Mouse (Mus musculus): ENCODE measurements around the gene Snx22. TPM values are rescaled to one million over a fixed set of nuclear protein-coding genes. Genes with fewer than 3 reads are reported as not detected.

Gene Snx22
- polyA plus RNA-seq, 1 experiment from 2014 or later, result 5.2 TPM

- WGBS, result over 99% methylated on average over 3 of the region's 3 CpGs
- no peaks in the 10 kb centered on the region for H3K27me3 ChIP-seq
- H3K9me3 ChIP-seq, result no peaks in the 10 kb centered on the region
- no peak overlapping the region for H3K4me2 ChIP-seq (replicated peaks)
- ATAC-seq (replicated peaks), result no peak
- H3K4me1 ChIP-seq, result no peaks in the 10 kb centered on the region
- H3K9ac ChIP-seq (replicated peaks), result no peak overlapping the region
- no peak overlapping the region for H3K4me3 ChIP-seq
- peaks cover 10% of the 10 kb centered on the region for H3K36me3 ChIP-seq
- H3K27ac ChIP-seq (replicated peaks), result no peak overlapping the region
Measured at GRCm38 (mm10) chr9:66043241-66043640, 26.3 kb downstream of the Snx22 start.

GRCm38 (mm10) chr9:66042331-66042730 lies 27.2 kb downstream of the Snx22 start:
- 87% methylated on average over 4 of the region's 4 CpGs for WGBS
- Histone ChIP-seq H3K36me3 (peaks cover 14% of the 10 kb centered on the region), H3K27ac (replicated peaks) (no peak overlapping the region), H3K4me1 (no peaks in the 10 kb centered on the region), H3K9ac (replicated peaks) (no peak overlapping the region), H3K9me3 (no peaks in the 10 kb centered on the region), H3K4me3 (no peak overlapping the region), H3K4me2 (replicated peaks) (no peak overlapping the region), H3K27me3 (no peaks in the 10 kb centered on the region)
- ATAC-seq (replicated peaks), result no peak

- H3K36me3 ChIP-seq, result peaks cover 14% of the 10 kb centered on the region
- H3K4me2 ChIP-seq (replicated peaks), result no peak overlapping the region
- H3K27me3 ChIP-seq, result no peaks in the 10 kb centered on the region
- 90% methylated on average over 3 of the region's 3 CpGs for WGBS
- no peaks in the 10 kb centered on the region for H3K9me3 ChIP-seq
- H3K4me3 ChIP-seq, result no peak overlapping the region
- no peak overlapping the region for H3K9ac ChIP-seq (replicated peaks)
- H3K4me1 ChIP-seq, result no peaks in the 10 kb centered on the region
- ATAC-seq (replicated peaks), result no peak
- no peak overlapping the region for H3K27ac ChIP-seq (replicated peaks)
Measured at GRCm38 (mm10) chr9:66040801-66041200, 28.7 kb downstream of the Snx22 start.

GRCm38 (mm10) chr9:66039290-66039689 lies 30.2 kb downstream of the Snx22 start:
- 76% methylated on average over 4 of the region's 4 CpGs for WGBS
- ATAC-seq (replicated peaks), result no peak
- no peaks in the 10 kb centered on the region for H3K9me3 ChIP-seq
- H3K4me3 ChIP-seq, result no peak overlapping the region
- no peaks in the 10 kb centered on the region for H3K4me1 ChIP-seq
- H3K4me2 ChIP-seq (replicated peaks), result no peak overlapping the region
- no peak overlapping the region for H3K9ac ChIP-seq (replicated peaks)
- H3K27me3 ChIP-seq, result no peaks in the 10 kb centered on the region
- H3K36me3 ChIP-seq, result peaks cover 14% of the 10 kb centered on the region
- H3K27ac ChIP-seq (replicated peaks), result no peak overlapping the region

- Histone ChIP-seq H3K4me3 (no peak overlapping the region), H3K36me3 (peaks cover 14% of the 10 kb centered on the region), H3K27me3 (no peaks in the 10 kb centered on the region), H3K9ac (replicated peaks) (no peak overlapping the region), H3K4me2 (replicated peaks) (no peak overlapping the region), H3K9me3 (no peaks in the 10 kb centered on the region), H3K27ac (replicated peaks) (no peak overlapping the region), H3K4me1 (no peaks in the 10 kb centered on the region)
- WGBS, result 94% methylated on average over 4 of the region's 4 CpGs
- no peak for ATAC-seq (replicated peaks)
Measured at GRCm38 (mm10) chr9:66038581-66038980, 30.9 kb downstream of the Snx22 start.

- H3K36me3 ChIP-seq, result peaks cover 17% of the 10 kb centered on the region
- H3K4me2 ChIP-seq (replicated peaks), result no peak overlapping the region
- no peak overlapping the region for H3K4me3 ChIP-seq
- no peaks in the 10 kb centered on the region for H3K27me3 ChIP-seq
- no peak overlapping the region for H3K9ac ChIP-seq (replicated peaks)
- no peaks in the 10 kb centered on the region for H3K9me3 ChIP-seq
- 89% methylated on average over 4 of the region's 4 CpGs for WGBS
- H3K27ac ChIP-seq (replicated peaks), result no peak overlapping the region
- no peak for ATAC-seq (replicated peaks)
- H3K4me1 ChIP-seq, result no peaks in the 10 kb centered on the region
Measured at GRCm38 (mm10) chr9:66038082-66038481, 31.4 kb downstream of the Snx22 start.

- Histone ChIP-seq H3K27ac (replicated peaks) (no peak overlapping the region), H3K4me1 (no peaks in the 10 kb centered on the region), H3K9me3 (no peaks in the 10 kb centered on the region), H3K36me3 (peaks cover 10% of the 10 kb centered on the region; the same call in 1 of the 2 replicates), H3K4me3 (no peak overlapping the region), H3K9ac (replicated peaks) (no peak overlapping the region), H3K4me2 (replicated peaks) (no peak overlapping the region), H3K27me3 (no peaks in the 10 kb centered on the region)
- ATAC-seq (replicated peaks), result no peak
Measured at GRCm38 (mm10) chr9:66020601-66021000, 48.9 kb downstream of the Snx22 start.

Other genes starting within 250 kb of the Snx22 start
- gene Zfp609, start 242.2 kb downstream of the Snx22 start, polyA plus RNA-seq (2015; fragmentation: Nextera tagmentation; extraction: Ambion mirVana), result 8.9 and 10.1 TPM in 2 replicates
- 81.0 and 86.0 TPM in 2 replicates for gene Pclaf, start 179.5 kb downstream of the Snx22 start, polyA plus RNA-seq (2015; fragmentation: Nextera tagmentation; extraction: Ambion mirVana)
- gene Trip4, start 160.9 kb downstream of the Snx22 start, polyA plus RNA-seq (2015; fragmentation: Nextera tagmentation; extraction: Ambion mirVana), result 26.6 and 27.4 TPM in 2 replicates
- 22.8 and 23.4 TPM in 2 replicates for gene Csnk1g1, start 160.8 kb downstream of the Snx22 start, polyA plus RNA-seq (2015; fragmentation: Nextera tagmentation; extraction: Ambion mirVana)
- gene Ppib, start 9.5 kb downstream of the Snx22 start, polyA plus RNA-seq (2015; fragmentation: Nextera tagmentation; extraction: Ambion mirVana), result 327 and 355 TPM in 2 replicates
- 109 TPM in 2 replicates for gene Snx1, start 56.9 kb upstream of the Snx22 start, polyA plus RNA-seq (2015; fragmentation: Nextera tagmentation; extraction: Ambion mirVana)
- gene Ciao2a, start 56.9 kb upstream of the Snx22 start, polyA plus RNA-seq (2015; fragmentation: Nextera tagmentation; extraction: Ambion mirVana), result 87.5 and 89.0 TPM in 2 replicates
- gene Dapk2, start 88.5 kb upstream of the Snx22 start, polyA plus RNA-seq (2015; fragmentation: Nextera tagmentation; extraction: Ambion mirVana), result 1.4 and 1.8 TPM in 2 replicates